Mouse (Mus musculus) olfactory bulb, adult 2 months (tissue): ENCODE results near the gene Kcnip3.

Experiments
- CTCF ChIP-seq: fragments of 200-500 bp; IDR thresholded peaks from 2 replicates; pipeline ENCODE4 v1.5.1; 2012; ENCODE audit warnings: low read depth, mild to moderate bottlenecking, low read length, moderate library complexity; ENCODE audit not compliant: insufficient read depth
- POLR2A ChIP-seq: fragments of 200-500 bp; IDR thresholded peaks from 2 replicates; pipeline ENCODE4 v1.6.1; 2012; ENCODE audit warnings: mild to moderate bottlenecking, low read depth, low read length, moderate library complexity; ENCODE audit not compliant: insufficient read depth

- TF ChIP-seq CTCF (no peak), POLR2A (no peak)
Measured at GRCm38 (mm10) chr2:127531592-127531991, 9.7 kb upstream of the Kcnip3 start.
